Mouse (Mus musculus) heart, embryonic 12.5 days (tissue): ENCODE results near the gene Rprd1b. TPM values are rescaled to one million over a fixed set of nuclear protein-coding genes. Genes with fewer than 3 reads are reported as not detected.

Source experiments
- ATAC-seq: fragments of 200-750 bp; cut with Nextera tagmentation; 2 replicates; pipeline ENCODE4 v1.8.0; 2017; ENCODE audit warnings: moderate TSS enrichment, moderate library complexity; ENCODE audit not compliant: insufficient number of reproducible peaks, low FRiP score
- H3K27ac ChIP-seq: fragments of 300-500 bp; sonication (generic); 2 replicates; pipeline ENCODE4 v1.5.1; 2016; ENCODE audit warnings: mild to moderate bottlenecking, moderate library complexity; ENCODE audit not compliant: poor library complexity, severe bottlenecking
- H3K27me3 ChIP-seq: fragments of 300-500 bp; sonication (generic); replicated peaks from 2 replicates; pipeline ENCODE4 v1.6.1; 2016; ENCODE audit warnings: mild to moderate bottlenecking, moderate library complexity
- H3K36me3 ChIP-seq: fragments of 300-500 bp; sonication (generic); 2 replicates; pipeline ENCODE4 v1.6.1; 2016; ENCODE audit warnings: mild to moderate bottlenecking, moderate library complexity
- H3K4me1 ChIP-seq: fragments of 300-500 bp; sonication (generic); replicated peaks from 2 replicates; pipeline ENCODE4 v1.6.1; 2016; ENCODE audit warnings: mild to moderate bottlenecking
- H3K4me2 ChIP-seq: fragments of 300-500 bp; sonication (generic); 2 replicates; pipeline ENCODE4 v1.6.1; 2016; ENCODE audit warnings: mild to moderate bottlenecking, moderate library complexity
- H3K4me3 ChIP-seq: fragments of 300-500 bp; sonication (generic); 2 replicates; pipeline ENCODE4 v1.5.1; 2016; ENCODE audit warnings: mild to moderate bottlenecking
- H3K9ac ChIP-seq: fragments of 300-500 bp; sonication (generic); 2 replicates; pipeline ENCODE4 v1.6.1; 2016; ENCODE audit warnings: mild to moderate bottlenecking, moderate library complexity
- H3K9me3 ChIP-seq: fragments of 300-500 bp; sonication (generic); replicated peaks from 2 replicates; pipeline ENCODE4 v1.6.1; 2016; ENCODE audit warnings: mild to moderate bottlenecking, moderate library complexity
- WGBS: fragments of 180-500 bp; shearing (Covaris S2); methylation state at CpG from one replicate; pipeline ENCODE4 v1.1.7; 2016; 5-methylcytosine and 5-hydroxymethylcytosine counted together
- polyA plus RNA-seq: library from polyadenylated mRNA; unstranded; fragments of >200 nt; fragmentation: Nextera tagmentation; extraction: Ambion mirVana; gene quantifications from 2 replicates; pipeline ENCODE4 v1.2.1, GENCODE M21; 2016

Gene Rprd1b
- polyA plus RNA-seq, 1 experiment from 2014 or later, result 32.4 TPM

DNA sequence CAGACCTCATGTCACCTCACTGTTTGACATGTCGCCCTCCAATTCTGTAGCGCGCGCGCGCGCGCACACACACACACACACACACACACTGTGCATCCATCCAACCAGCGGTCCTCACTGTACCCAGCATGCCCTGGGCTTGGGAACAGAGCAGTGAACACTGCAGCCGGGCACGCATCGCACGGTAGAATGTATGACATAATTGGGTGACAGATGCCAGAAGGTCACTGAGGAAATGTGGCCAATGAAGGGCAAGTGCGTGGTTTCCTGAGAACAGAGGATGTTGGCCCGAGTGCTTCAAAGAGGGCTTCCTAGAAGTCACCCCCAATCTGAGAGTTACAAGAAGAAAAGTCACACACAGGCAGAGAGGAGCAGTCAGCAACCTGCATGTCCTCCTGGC, 146.7 kb downstream of the Rprd1b start:
- WGBS, result 80% methylated on average over 15 of the region's 15 CpGs
- no peak overlapping the region for H3K4me3 ChIP-seq
- H3K4me2 ChIP-seq, result no peak overlapping the region
- H3K27me3 ChIP-seq, result no peaks in the 10 kb centered on the region
- H3K27ac ChIP-seq, result no peak overlapping the region
- 0 out of 2 replicates have a peak, but pooled peaks have one; percentile 4 for ATAC-seq
- H3K4me1 ChIP-seq, result peaks cover 35% of the 10 kb centered on the region
- H3K36me3 ChIP-seq, result no peaks in the 10 kb centered on the region
- H3K9me3 ChIP-seq, result 0 out of 2 replicates have a peak, but pooled peaks cover 3% of the 10 kb centered on the region
- no peak overlapping the region for H3K9ac ChIP-seq

GRCm38 (mm10) chr2:158175433-158175832, 147.1 kb downstream of the Rprd1b start:
- Histone ChIP-seq H3K9ac (no peak overlapping the region), H3K4me2 (no peak overlapping the region), H3K36me3 (no peaks in the 10 kb centered on the region), H3K4me3 (no peak overlapping the region), H3K9me3 (0 out of 2 replicates have a peak, but pooled peaks cover 3% of the 10 kb centered on the region), H3K4me1 (peaks cover 36% of the 10 kb centered on the region), H3K27me3 (no peaks in the 10 kb centered on the region), H3K27ac (no peak overlapping the region)
- ATAC-seq, result peak; percentile 16; the same call in 1 of the 2 replicates
- WGBS, result 24% methylated on average over 3 of the region's 3 CpGs

DNA sequence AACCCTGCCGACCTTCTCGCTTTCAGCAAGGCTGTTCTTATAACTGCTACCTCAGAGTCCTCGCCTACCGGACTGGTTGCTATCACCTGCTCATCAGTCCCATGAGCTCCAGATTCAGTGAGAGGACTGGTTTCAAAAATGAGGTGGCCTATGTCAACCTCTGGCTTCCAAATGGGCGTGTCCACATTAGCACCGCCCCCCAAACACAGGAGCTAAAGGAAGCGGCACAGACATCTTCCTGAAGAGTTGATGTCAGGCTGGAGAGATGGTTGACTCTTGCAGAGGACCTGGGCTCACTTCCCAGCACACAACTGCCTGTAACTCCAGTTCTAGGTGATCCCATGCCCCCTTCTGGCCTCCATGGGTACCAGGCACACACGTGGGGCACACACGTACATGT, 148.5 kb downstream of the Rprd1b start:
- H3K9me3 ChIP-seq, result 0 out of 2 replicates have a peak, but pooled peaks cover 3% of the 10 kb centered on the region
- no peak overlapping the region for H3K4me2 ChIP-seq
- no peak overlapping the region for H3K9ac ChIP-seq
- peaks cover 36% of the 10 kb centered on the region for H3K4me1 ChIP-seq
- WGBS, result 87% methylated on average over 9 of the region's 9 CpGs
- no peaks in the 10 kb centered on the region for H3K27me3 ChIP-seq
- H3K36me3 ChIP-seq, result no peaks in the 10 kb centered on the region
- no peak overlapping the region for H3K27ac ChIP-seq
- no peak overlapping the region for H3K4me3 ChIP-seq
- ATAC-seq, result no peak

DNA sequence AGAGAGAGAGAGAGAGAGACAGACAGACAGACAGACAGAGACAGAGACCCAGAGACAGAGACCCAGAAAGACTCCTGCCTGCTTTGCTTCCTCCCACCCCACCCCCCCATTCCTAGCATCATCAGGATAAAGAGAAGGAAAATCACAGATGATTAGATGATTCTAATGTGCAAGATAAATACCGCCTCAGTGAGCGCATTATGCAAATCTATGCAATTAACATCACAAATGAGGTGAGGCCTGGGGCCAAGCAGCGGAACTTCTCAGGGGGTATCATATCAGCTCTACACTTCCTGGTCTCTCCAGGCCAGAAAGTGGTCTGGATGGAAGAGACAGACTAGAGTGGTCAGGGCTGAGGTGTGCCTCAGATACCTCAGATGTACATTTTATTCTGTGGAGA, 149.3 kb downstream of the Rprd1b start:
- H3K4me1 ChIP-seq, result peaks cover 36% of the 10 kb centered on the region
- H3K4me3 ChIP-seq, result no peak overlapping the region
- no peaks in the 10 kb centered on the region for H3K36me3 ChIP-seq
- H3K9me3 ChIP-seq, result no peaks in the 10 kb centered on the region
- no peaks in the 10 kb centered on the region for H3K27me3 ChIP-seq
- H3K4me2 ChIP-seq, result no peak overlapping the region
- H3K27ac ChIP-seq, result no peak overlapping the region
- 63% methylated on average over 3 of the region's 3 CpGs for whole genome bisulfite sequencing
- H3K9ac ChIP-seq, result no peak overlapping the region
- ATAC-seq, result no peak

DNA sequence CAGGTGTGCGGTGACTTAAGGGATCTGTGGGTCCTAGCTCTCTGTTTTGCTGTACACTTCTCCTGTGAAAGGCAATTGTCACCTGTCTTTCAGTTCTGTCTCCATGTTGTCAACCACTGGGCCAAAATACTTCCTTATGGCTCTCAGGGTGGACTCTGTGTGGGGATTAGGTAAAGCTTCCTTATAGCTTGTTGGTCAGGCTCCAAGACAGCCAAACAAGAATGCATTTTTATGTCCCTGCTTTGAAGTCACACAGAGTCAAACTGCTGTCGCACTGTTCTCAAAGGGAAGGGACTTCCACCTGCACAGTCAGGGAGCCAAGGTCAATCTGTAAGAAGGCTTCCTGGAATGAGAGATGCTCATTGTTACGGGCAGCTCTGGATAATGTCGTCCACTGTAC, 149.8 kb downstream of the Rprd1b start:
- H3K4me2 ChIP-seq, result no peak overlapping the region
- H3K27ac ChIP-seq, result no peak overlapping the region

GRCm38 (mm10) chr2:158178696-158179369, 150.5 kb downstream of the Rprd1b start:
- Histone ChIP-seq H3K27ac (0 out of 2 replicates have a peak overlapping the region, but pooled peaks have one; percentile 7), H3K4me3 (peak overlapping the region; percentile 35), H3K4me1 (peaks cover 36% of the 10 kb centered on the region), H3K9ac (peak overlapping the region; percentile 55), H3K4me2 (peak overlapping the region; percentile 68), H3K36me3 (no peaks in the 10 kb centered on the region), H3K27me3 (no peaks in the 10 kb centered on the region), H3K9me3 (no peaks in the 10 kb centered on the region)
- 9% methylated on average over 19 of the region's 19 CpGs for WGBS
- ATAC-seq, result peak; percentile 81

More for the DNA sequence above, 149.8 kb downstream of the Rprd1b start:
- Histone ChIP-seq H3K4me3 (no peak overlapping the region), H3K4me1 (peaks cover 36% of the 10 kb centered on the region), H3K27me3 (no peaks in the 10 kb centered on the region), H3K36me3 (no peaks in the 10 kb centered on the region), H3K9ac (no peak overlapping the region), H3K9me3 (no peaks in the 10 kb centered on the region)
- 75% methylated on average over 4 of the region's 4 CpGs for WGBS
- no peak for ATAC-seq

GRCm38 (mm10) chr2:158179370-158180111, 151.2 kb downstream of the Rprd1b start:
- H3K27ac ChIP-seq, result peak overlapping the region; percentile 72; the same call in 1 of the 2 replicates
- H3K27me3 ChIP-seq, result no peaks in the 10 kb centered on the region
- H3K4me1 ChIP-seq, result peaks cover 36% of the 10 kb centered on the region
- H3K9me3 ChIP-seq, result no peaks in the 10 kb centered on the region
- peak overlapping the region; percentile 68 for H3K4me2 ChIP-seq
- H3K9ac ChIP-seq, result peak overlapping the region; percentile 55
- 19% methylated on average over 18 of the region's 18 CpGs for WGBS
- H3K36me3 ChIP-seq, result no peaks in the 10 kb centered on the region
- H3K4me3 ChIP-seq, result peak overlapping the region; percentile 35
- peak; percentile 44 for ATAC-seq

- peaks cover 25% of the 10 kb centered on the region for H3K4me1 ChIP-seq
- no peaks in the 10 kb centered on the region for H3K9me3 ChIP-seq
- H3K4me3 ChIP-seq, result no peak overlapping the region
- H3K36me3 ChIP-seq, result no peaks in the 10 kb centered on the region
- no peak overlapping the region for H3K27ac ChIP-seq
- H3K27me3 ChIP-seq, result no peaks in the 10 kb centered on the region
- no peak overlapping the region for H3K4me2 ChIP-seq
- no peak overlapping the region for H3K9ac ChIP-seq
- no peak for ATAC-seq
- 41% methylated on average over 9 of the region's 9 CpGs for WGBS
Measured at GRCm38 (mm10) chr2:158180797-158181196, 152.5 kb downstream of the Rprd1b start.

Other genes starting within 250 kb of the Rprd1b start
- gene Vstm2l, start 113.8 kb upstream of the Rprd1b start, polyA plus RNA-seq, result not detected in 2 replicates
- gene Tti1, start 64 bp upstream of the Rprd1b start, polyA plus RNA-seq, result 28.1 and 30.3 TPM in 2 replicates
- gene Tgm2, start 117.9 kb downstream of the Rprd1b start, polyA plus RNA-seq, result 227 and 231 TPM in 2 replicates
- 1.1 and 1.5 TPM in 2 replicates for gene D630003M21Rik, start 200.7 kb downstream of the Rprd1b start, polyA plus RNA-seq
- not detected in 2 replicates for gene Bpi, start 229.6 kb downstream of the Rprd1b start, polyA plus RNA-seq